Mouse (Mus musculus) limb, embryonic 12.5 days (tissue): ENCODE data around the gene Heatr4. TPM values are rescaled to one million over a fixed set of nuclear protein-coding genes. Genes with fewer than 3 reads are reported as not detected.
"Not testable (repeated sequence)": the region's sequence is repeated elsewhere in the genome, so short reads cannot be mapped to it uniquely, and the experiment has no call there.

Source experiments
- ATAC-seq: fragments of 200-750 bp; cut with Nextera tagmentation; 2 replicates; pipeline ENCODE4 v1.8.0; 2017; ENCODE audit warnings: low read depth, moderate TSS enrichment; ENCODE audit not compliant: insufficient number of reproducible peaks, insufficient read depth, low FRiP score, low TSS enrichment
- H3K27ac ChIP-seq: fragments of 300-500 bp; sonication (generic); 2 replicates; pipeline ENCODE4 v1.5.1; 2016; ENCODE audit warnings: mild to moderate bottlenecking, moderate library complexity
- H3K27me3 ChIP-seq: fragments of 300-500 bp; sonication (generic); 2 replicates; pipeline ENCODE4 v1.6.1; 2016; ENCODE audit warnings: mild to moderate bottlenecking, moderate library complexity
- H3K36me3 ChIP-seq: fragments of 300-500 bp; sonication (generic); 2 replicates; pipeline ENCODE4 v1.6.1; 2016; ENCODE audit warnings: mild to moderate bottlenecking, moderate library complexity
- H3K4me1 ChIP-seq: fragments of 300-500 bp; sonication (generic); replicated peaks from 2 replicates; pipeline ENCODE4 v1.6.1; 2016
- H3K4me2 ChIP-seq: fragments of 300-500 bp; sonication (generic); 2 replicates; pipeline ENCODE4 v1.6.1; 2016; ENCODE audit warnings: mild to moderate bottlenecking, moderate library complexity
- H3K4me3 ChIP-seq: fragments of 300-500 bp; sonication (generic); replicated peaks from 2 replicates; pipeline ENCODE4 v1.5.1; 2016; ENCODE audit warnings: mild to moderate bottlenecking
- H3K9ac ChIP-seq: fragments of 300-500 bp; sonication (generic); replicated peaks from 2 replicates; pipeline ENCODE4 v1.6.1; 2016; ENCODE audit warnings: mild to moderate bottlenecking, moderate library complexity
- H3K9me3 ChIP-seq: fragments of 300-500 bp; sonication (generic); 2 replicates; pipeline ENCODE4 v1.6.1; 2016; ENCODE audit warnings: mild to moderate bottlenecking, moderate library complexity
- WGBS: fragments of 180-500 bp; shearing (Covaris S2); methylation state at CpG from one replicate; pipeline ENCODE4 v1.1.7; 2016; 5-methylcytosine and 5-hydroxymethylcytosine counted together
- polyA plus RNA-seq: library from polyadenylated mRNA; unstranded; fragments of >200 nt; fragmentation: Nextera tagmentation; extraction: Ambion mirVana; gene quantifications from 2 replicates; pipeline ENCODE4 v1.2.1, GENCODE M21; 2016

The Heatr4 gene
- polyA plus RNA-seq, 1 experiment from 2014 or later, result not detected

DNA sequence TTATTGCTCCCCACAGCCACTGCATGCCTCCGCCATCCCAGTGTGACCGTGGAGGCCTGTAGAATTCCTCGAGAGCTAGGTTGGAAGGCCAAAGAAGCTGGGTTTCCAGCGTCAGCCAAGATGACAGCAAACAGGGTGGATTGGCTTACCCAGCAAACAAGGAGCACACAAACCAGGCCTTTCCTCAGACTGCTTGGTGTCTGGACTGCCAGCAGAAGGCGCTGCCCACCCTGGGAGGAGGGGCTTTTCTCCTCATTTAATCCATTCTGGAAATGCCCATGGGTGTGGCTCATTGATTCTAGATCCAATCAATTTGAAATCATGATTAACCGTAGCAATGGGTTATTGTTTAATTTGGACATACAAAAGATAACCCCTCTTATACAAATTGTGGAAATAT lies 28.5 kb upstream of the Heatr4 start:
- Histone ChIP-seq H3K36me3 (peaks cover 22% of the 10 kb centered on the region), H3K9me3 (no peaks in the 10 kb centered on the region), H3K27ac (no peak overlapping the region), H3K27me3 (no peaks in the 10 kb centered on the region), H3K4me2 (no peak overlapping the region), H3K4me1 (peaks cover 30% of the 10 kb centered on the region), H3K4me3 (no peak overlapping the region), H3K9ac (no peak overlapping the region)
- WGBS, result 78% methylated on average over 6 of the region's 6 CpGs
- ATAC-seq, result no peak

DNA sequence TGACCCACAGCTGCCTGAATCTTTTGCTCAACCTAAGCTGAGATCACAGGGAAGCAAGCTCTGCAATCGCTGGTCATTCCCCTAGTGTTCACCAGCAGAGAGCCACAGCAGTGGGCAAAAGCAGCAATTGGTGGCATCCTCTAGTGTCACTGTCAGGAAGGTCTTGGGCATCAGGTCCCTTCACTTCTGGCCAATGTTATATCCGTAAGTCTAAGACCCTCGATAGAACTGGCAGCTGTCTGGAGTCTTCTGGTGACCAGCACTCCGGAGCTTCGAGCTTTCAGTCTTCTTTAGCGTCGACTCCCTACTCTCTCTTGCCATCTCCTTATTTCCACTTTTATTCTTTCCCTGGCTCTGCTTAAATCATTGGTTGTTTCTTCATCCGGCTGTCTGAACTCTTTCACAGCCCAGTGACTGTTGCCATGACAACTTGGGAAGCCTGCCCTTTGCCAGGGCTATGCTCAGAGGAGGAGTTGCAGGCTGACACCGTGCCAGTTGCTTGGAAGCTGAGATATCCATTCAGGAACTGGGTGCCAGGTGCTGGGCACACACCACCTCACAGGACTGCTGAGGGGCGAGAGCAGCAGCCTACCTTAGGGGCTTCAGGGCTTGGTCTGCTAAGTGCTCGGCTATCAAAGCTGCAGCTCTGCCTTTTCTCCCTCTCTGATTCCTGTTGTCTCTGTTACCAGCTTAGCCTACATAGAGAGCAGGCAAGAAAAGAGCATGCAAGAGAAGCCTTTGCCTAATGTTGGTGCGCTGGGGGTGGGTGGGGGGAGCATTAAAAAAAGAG lies 26.8 kb upstream of the Heatr4 start:
- Histone ChIP-seq H3K27ac (no peak overlapping the region), H3K9ac (0 out of 2 replicates have a peak overlapping the region, but pooled peaks have one; percentile 4), H3K4me3 (0 out of 2 replicates have a peak overlapping the region, but pooled peaks have one; percentile 6), H3K36me3 (peaks cover 16% of the 10 kb centered on the region), H3K27me3 (no peaks in the 10 kb centered on the region), H3K9me3 (no peaks in the 10 kb centered on the region), H3K4me2 (peak overlapping the region; percentile 58), H3K4me1 (peaks cover 30% of the 10 kb centered on the region)
- 67% methylated on average over 12 of the region's 12 CpGs for WGBS
- no peak for ATAC-seq

DNA sequence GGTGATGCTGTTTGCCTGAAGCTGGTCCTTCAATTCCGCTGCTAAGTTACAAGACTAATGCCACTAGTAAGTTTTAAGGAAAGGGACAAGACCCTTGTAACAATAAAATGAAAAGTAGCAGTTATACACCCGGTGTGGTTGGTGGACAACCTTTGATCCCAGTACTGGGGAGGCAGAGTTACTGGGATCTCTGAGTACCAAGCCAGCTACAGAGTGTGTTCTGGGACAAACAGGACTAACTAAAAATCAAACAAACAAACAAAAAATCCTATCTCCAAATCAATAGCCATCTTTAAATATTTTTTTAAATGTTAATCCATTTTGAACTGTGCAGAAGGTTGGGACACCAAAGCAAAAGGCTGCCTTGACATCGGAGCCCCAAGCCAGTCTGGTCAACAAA lies 25.5 kb upstream of the Heatr4 start:
- Histone ChIP-seq H3K9me3 (no peaks in the 10 kb centered on the region), H3K27me3 (no peaks in the 10 kb centered on the region), H3K4me2 (peak overlapping the region; percentile 58), H3K4me1 (peaks cover 30% of the 10 kb centered on the region), H3K36me3 (peaks cover 9% of the 10 kb centered on the region), H3K9ac (no peak overlapping the region), H3K27ac (no peak overlapping the region), H3K4me3 (peak overlapping the region; percentile 48)
- WGBS, result 77% methylated on average over 3 of the region's 3 CpGs
- no peak for ATAC-seq

DNA sequence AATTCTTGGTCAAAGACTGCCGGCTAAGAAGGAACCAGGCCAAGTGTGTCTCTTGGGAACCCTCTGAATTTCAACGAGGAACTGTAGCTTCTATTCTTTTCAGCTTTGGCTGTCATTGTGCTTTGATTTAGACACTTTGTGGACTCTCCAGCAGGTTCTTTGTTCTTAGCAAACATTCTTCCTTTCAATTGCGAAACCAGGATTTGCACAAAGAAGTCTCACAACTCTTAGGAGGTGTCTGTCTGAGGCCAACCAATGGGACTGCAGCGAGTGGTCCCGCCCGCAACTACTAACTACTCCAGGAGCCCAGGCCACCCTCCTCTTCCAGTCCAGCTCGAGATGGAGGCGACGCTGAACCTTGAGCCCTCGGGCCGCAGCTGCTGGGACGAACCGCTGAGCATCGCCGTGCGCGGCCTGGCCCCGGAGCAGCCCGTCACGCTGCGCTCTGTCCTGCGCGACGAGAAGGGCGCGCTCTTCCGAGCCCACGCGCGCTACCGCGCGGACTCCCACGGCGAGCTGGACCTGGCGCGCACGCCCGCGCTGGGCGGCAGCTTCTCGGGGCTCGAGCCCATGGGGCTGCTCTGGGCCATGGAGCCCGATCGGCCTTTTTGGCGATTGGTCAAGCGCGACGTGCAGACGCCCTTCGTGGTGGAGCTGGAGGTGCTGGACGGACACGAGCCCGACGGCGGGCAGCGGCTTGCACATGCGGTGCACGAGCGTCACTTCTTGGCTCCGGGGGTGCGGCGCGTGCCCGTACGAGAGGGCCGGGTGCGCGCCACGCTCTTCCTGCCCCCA lies 24.7 kb upstream of the Heatr4 start, which contains the start of gene Acot1:
Acot1 (plus strand) TSS at position 320 of the 795 bp plus-strand sequence.
- H3K9me3 ChIP-seq, H3K36me3 ChIP-seq, H3K27me3 ChIP-seq: not testable (repeated sequence)
- Histone ChIP-seq H3K4me1 (peaks cover 30% of the 10 kb centered on the region), H3K4me2 (peak within 1 kb of the TSS; percentile 58), H3K27ac (peak within 1 kb of the TSS; percentile 70), H3K4me3 (peak within 1 kb of the TSS; percentile 48), H3K9ac (peak within 1 kb of the TSS; percentile 70)
- WGBS, result 3% methylated on average over 59 of the region's 70 CpGs
- ATAC-seq, result peak; percentile 94

DNA sequence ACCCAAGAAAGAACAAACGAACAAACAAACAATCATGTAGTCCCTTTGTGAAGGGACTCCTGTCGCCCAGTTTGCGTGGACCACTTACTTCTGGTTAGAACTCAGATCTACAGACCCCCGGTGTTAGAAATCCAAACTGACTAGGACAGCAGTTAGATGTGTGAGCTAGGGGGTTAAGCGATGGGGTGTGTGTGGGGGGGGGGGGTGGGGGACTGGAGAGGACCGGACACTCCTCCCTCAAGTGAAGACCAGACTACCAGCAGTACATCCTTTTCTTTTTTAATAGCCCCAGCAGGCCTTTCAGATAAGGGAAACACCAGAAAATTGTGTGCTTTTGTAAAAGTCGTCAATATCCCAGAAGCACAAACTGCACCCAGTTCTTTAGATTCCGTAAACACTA lies 24.1 kb upstream of the Heatr4 start:
- no peak for ATAC-seq
- peaks cover 30% of the 10 kb centered on the region for H3K4me1 ChIP-seq
- H3K27me3 ChIP-seq, result no peaks in the 10 kb centered on the region
- no peaks in the 10 kb centered on the region for H3K9me3 ChIP-seq
- no peaks in the 10 kb centered on the region for H3K36me3 ChIP-seq
- peak overlapping the region; percentile 70; the same call in 1 of the 2 replicates for H3K9ac ChIP-seq
- H3K4me2 ChIP-seq, result peak overlapping the region; percentile 58
- WGBS, result 77% methylated on average over 8 of the region's 8 CpGs
- H3K4me3 ChIP-seq, result peak overlapping the region; percentile 48
- peak overlapping the region; percentile 70 for H3K27ac ChIP-seq

DNA sequence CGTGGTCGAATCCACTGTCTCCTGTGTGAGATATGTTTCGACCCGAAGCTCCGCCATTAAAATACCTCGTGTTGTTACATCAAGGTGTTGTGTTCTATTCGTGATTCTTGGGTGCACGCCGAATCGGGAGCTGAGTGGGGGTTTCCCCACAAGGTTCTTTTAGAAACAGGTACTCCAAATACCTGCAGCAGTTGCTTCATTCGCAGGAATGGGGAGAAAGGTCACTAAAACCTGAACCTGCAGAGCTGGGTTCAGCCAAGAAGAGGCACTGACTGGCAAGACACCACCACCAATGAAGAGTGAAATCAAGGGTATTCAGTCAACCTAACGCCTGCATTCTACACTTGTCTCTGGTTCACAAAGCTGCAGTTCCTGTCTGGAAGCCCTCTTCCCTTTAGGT lies 23.6 kb upstream of the Heatr4 start:
- Histone ChIP-seq H3K9ac (no peak overlapping the region), H3K9me3 (no peaks in the 10 kb centered on the region), H3K4me1 (peaks cover 30% of the 10 kb centered on the region), H3K36me3 (no peaks in the 10 kb centered on the region), H3K27ac (no peak overlapping the region), H3K4me3 (no peak overlapping the region), H3K27me3 (no peaks in the 10 kb centered on the region), H3K4me2 (no peak overlapping the region)
- WGBS, result 88% methylated on average over 12 of the region's 12 CpGs
- ATAC-seq, result no peak

DNA sequence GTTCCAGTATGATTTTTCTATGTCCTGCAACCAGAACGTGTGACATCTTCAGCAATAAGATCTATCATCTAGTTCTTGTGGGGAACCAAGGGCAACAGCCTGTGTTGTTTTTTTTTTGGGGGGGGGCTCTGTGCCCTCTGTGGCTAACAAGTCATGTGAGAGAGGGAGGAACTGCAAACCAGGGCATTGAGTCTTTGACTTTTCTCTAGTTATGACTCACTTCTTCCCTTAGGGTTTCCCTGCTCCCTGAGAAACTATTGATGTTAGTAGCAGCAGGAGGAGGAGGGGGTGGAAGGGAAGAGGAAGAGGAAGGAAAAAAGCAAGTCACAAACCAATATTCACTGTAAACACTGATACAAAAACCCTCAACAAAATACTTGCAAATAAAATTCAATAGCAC lies 19.2 kb upstream of the Heatr4 start:
- Histone ChIP-seq H3K27me3 (no peaks in the 10 kb centered on the region), H3K27ac (no peak overlapping the region), H3K4me1 (peaks cover 2% of the 10 kb centered on the region; the same call in 1 of the 2 replicates), H3K9ac (no peak overlapping the region), H3K36me3 (no peaks in the 10 kb centered on the region), H3K4me2 (no peak overlapping the region), H3K4me3 (no peak overlapping the region), H3K9me3 (0 out of 2 replicates have a peak, but pooled peaks cover 12% of the 10 kb centered on the region)
- WGBS, result 89% methylated on average over 1 of the region's 1 CpGs
- ATAC-seq, result no peak

DNA sequence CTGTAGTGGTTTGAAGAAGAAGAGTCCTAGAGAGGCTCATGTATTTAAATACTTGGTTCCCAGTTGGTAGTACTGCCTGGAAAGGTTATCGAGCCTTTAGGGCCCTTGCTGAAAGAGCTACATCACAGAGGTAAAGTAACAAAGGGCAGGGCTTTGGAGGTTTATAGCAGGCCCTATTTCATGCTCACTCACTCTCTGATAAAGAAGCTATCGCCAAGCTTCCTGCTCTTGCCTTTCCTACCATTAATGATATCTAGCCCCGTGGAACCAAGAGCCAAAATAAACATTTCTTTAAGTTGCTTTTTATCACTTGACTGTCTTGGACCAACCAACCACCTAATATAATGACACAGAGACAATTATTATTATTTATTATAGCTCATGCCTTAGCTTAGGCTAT lies 15.8 kb upstream of the Heatr4 start:
- H3K36me3 ChIP-seq, result no peaks in the 10 kb centered on the region
- no peak overlapping the region for H3K4me3 ChIP-seq
- H3K4me2 ChIP-seq, result no peak overlapping the region
- no peaks in the 10 kb centered on the region for H3K27me3 ChIP-seq
- H3K9ac ChIP-seq, result no peak overlapping the region
- 0 out of 2 replicates have a peak, but pooled peaks cover 12% of the 10 kb centered on the region for H3K9me3 ChIP-seq
- no peaks in the 10 kb centered on the region for H3K4me1 ChIP-seq
- no peak for ATAC-seq
- WGBS, result 71% methylated on average over 3 of the region's 3 CpGs
- no peak overlapping the region for H3K27ac ChIP-seq

DNA sequence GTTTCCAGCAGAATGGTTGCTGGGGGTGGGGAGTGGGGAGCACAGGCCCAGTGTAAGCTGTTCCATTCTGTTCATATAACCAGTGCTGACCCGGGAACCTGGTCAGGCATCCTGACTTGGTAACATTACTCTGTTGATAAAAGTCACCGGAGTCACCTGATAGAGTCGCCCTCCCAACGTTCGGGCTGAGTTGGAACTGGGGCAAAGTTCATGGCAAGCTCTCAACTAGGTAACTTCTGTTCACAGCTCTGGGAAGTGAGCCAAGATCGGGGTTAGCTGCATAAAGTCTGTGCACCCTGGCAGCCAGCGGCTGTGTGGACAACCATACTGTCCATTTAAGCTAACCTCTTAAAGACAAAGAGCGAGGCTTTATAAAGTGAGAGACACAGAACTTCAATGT lies 14.6 kb upstream of the Heatr4 start:
- H3K27me3 ChIP-seq, ATAC-seq, H3K9ac ChIP-seq, H3K4me3 ChIP-seq, H3K27ac ChIP-seq, H3K36me3 ChIP-seq, H3K4me2 ChIP-seq, H3K4me1 ChIP-seq: not testable (repeated sequence)
- H3K9me3 ChIP-seq, result 0 out of 2 replicates have a peak, but pooled peaks cover 12% of the 10 kb centered on the region
- 77% methylated on average over 8 of the region's 8 CpGs for WGBS

DNA sequence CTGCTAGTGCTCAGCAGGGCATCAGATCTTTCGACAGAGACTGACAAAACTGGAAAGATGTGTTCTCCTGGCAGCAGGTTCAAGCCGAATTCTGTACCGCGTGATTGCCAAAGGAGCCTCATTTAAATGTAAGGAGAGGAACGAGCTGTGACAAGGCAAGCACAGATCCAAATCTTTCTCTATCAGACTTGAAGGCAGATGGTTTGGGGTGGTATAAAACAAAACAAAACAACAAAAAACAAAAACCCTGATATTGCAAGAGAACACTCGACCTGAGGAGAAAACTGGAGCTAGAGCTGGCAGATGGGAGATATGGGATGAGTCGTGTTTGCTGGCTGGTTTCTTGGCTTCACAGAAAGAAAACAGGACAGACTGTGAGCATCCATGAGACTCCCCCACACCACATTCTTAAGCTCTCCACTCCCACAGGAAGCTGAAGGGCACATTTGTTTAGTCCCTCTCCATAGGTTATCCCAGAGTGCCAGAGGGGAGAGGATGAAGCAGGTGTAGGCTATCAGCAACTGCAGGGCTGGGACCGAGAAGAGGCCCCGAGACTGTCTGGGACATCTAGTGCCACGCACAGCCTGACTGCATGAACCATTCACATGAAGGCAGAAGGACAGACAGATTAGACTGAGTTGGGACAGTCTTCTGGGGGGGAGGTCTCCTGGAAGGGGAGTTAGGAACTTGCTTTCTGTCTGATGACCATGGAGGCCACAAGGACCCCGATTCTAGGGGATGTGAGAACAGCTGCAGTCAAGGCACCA lies 13.9 kb upstream of the Heatr4 start:
- Histone ChIP-seq H3K9me3 (0 out of 2 replicates have a peak, but pooled peaks cover 12% of the 10 kb centered on the region), H3K9ac (no peak overlapping the region), H3K36me3 (peaks cover 6% of the 10 kb centered on the region; the same call in 1 of the 2 replicates), H3K4me2 (no peak overlapping the region), H3K27me3 (no peaks in the 10 kb centered on the region), H3K4me1 (no peaks in the 10 kb centered on the region), H3K27ac (no peak overlapping the region), H3K4me3 (no peak overlapping the region)
- ATAC-seq, result no peak
- WGBS, result 70% methylated on average over 11 of the region's 11 CpGs

DNA sequence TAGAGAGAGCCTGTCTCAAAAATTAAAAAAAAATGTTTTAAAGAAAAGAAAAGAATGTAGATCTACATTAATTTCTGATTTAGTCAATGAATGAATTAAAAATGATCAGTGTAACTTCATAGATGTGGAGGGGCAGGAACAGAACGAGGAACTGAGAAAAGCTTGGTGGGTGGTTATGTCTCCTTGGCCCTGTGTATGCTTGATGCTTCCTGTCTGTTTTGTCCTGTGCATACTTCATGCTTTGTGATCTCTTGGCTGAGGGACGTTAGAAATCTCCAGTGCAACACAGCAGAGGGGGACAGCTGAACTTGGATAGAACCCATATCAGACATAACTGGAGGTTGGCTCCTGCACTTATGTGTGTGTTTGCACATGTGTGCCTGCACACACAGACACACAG lies 12.6 kb upstream of the Heatr4 start:
- WGBS, result 71% methylated on average over 2 of the region's 2 CpGs
- no peak overlapping the region for H3K9ac ChIP-seq
- peaks cover 9% of the 10 kb centered on the region; the same call in 1 of the 2 replicates for H3K36me3 ChIP-seq
- H3K4me2 ChIP-seq, result no peak overlapping the region
- no peak overlapping the region for H3K4me3 ChIP-seq
- no peak for ATAC-seq
- no peak overlapping the region for H3K27ac ChIP-seq
- no peaks in the 10 kb centered on the region for H3K4me1 ChIP-seq
- H3K27me3 ChIP-seq, result no peaks in the 10 kb centered on the region
- 0 out of 2 replicates have a peak, but pooled peaks cover 9% of the 10 kb centered on the region for H3K9me3 ChIP-seq
